Mouse (Mus musculus) retina, embryonic 14.5 days (tissue): ENCODE measurements at regions not wholly inside any gene's neighbourhood (a gene's known extent, or its start where the extent isn't known, plus 50 kb on each side); places are given as distances from the start of the nearest gene placed in this dataset.

Experiments
- DNase-seq: peaks from one replicate; pipeline ENCODE4 v3.0.0-alpha.2; 2015; ENCODE audit warnings: low spot score

GRCm38 (mm10) chr9:30285324-30285599 lies 141.6 kb upstream of the Snx19 start:
- no peak for DNase-seq

GRCm38 (mm10) chr9:30299844-30300243 lies 127.1 kb upstream of the Snx19 start:
- peak; percentile 79 for DNase-seq

- peak; percentile 24 for DNase-seq
These were observed 118.6 kb upstream of the Snx19 start for GRCm38 (mm10) chr9:30308281-30308680.

- DNase-seq, result no peak
These were observed 113.5 kb upstream of the Snx19 start for GRCm38 (mm10) chr9:30313360-30313759.

GRCm38 (mm10) chr9:30314355-30315171 lies 112.3 kb upstream of the Snx19 start:
- no peak for DNase-seq

- DNase-seq, result peak; percentile 68
These were observed 111.7 kb upstream of the Snx19 start for GRCm38 (mm10) chr9:30315172-30315644.

- no peak for DNase-seq
These were observed 82.0 kb upstream of the Snx19 start for GRCm38 (mm10) chr9:30344866-30345265.

- no peak for DNase-seq
These were observed 72.9 kb upstream of the Snx19 start for GRCm38 (mm10) chr9:30353965-30354364.

GRCm38 (mm10) chr9:30355642-30356041 lies 71.3 kb upstream of the Snx19 start:
- no peak for DNase-seq

GRCm38 (mm10) chr9:30369554-30370440 lies 57.1 kb upstream of the Snx19 start:
- no peak for DNase-seq

GRCm38 (mm10) chr9:30370789-30371188 lies 56.1 kb upstream of the Snx19 start:
- no peak for DNase-seq

- DNase-seq, result no peak
These were observed 50.0 kb upstream of the Snx19 start for GRCm38 (mm10) chr9:30376908-30377307.
